Mouse (Mus musculus): ENCODE results near the gene Anp32b.

The Anp32b gene

DNA sequence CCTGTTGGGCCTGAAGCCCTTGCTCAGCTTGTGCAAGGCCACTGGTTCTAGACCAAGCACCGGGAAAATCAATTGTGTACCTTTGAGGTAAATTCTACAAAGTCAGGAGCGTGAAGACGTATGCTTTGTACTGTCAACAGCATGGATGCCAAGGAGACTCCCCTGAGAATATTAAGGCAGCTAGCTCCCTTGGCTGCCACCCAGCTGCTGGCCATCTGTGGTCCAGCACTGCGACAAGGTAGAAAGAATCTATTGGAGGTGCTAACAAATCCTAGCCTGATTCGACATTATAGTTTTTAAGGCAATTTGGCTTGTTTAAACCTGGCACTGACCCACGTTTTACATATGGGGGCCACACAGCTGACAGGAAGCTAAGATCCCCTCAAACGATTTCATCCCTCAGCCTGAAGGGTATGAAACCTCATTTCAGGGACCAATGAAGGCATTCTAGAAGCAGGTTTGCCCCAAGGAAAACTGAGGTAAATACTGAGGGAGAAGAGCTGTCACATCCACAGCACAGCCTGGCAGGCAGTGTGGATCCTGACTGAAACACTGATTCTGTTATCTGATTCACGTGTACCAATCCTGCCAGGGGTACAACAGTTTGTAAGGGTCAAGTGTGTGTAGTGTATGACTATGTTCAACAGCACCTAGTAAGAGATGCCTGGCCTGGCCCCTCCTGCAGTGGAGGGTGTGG, 54.8 kb downstream of the Anp32b start:
- no peak for DNase-seq

DNA sequence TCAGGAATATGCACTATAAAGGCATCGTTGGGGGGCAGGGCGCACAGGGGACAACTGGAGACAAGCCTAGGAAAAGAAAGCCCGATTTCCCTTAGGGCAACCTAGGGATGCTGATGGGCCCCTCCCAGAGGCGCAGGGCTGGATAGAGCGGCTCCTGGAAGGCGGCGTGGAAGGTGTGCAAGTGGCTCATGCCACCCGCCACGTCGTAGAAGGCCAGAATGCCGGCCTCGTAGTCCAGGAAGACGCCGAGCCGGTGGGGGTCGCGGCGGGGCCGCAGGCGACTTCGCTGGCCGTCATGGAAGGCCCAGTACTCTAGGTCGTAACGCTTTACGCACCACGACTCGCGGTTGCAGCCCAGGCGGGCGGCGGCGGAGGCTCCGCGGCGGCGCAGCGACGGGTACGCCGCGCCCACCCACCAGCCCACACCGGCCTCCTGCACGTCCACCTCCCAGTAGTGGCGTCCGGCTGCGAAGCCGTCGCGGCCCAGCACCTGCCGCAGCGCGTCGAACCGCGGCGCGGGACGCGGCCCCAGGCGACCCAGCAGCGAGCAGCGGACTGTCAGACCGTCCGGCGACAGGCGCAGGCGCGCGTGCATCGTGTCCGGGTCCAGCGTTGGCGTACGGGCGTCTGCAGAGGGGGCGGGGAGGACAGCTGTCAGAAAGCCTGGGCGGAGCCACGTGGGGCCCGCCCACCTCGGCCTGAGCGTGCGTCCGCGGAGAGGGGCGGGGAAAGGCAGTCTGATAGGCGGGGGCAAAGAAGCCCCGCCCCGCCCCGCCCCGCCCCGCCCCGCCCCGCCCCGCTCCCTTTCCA, 56.3 kb downstream of the Anp32b start:
- peak; percentile 98 for DNase-seq

DNA sequence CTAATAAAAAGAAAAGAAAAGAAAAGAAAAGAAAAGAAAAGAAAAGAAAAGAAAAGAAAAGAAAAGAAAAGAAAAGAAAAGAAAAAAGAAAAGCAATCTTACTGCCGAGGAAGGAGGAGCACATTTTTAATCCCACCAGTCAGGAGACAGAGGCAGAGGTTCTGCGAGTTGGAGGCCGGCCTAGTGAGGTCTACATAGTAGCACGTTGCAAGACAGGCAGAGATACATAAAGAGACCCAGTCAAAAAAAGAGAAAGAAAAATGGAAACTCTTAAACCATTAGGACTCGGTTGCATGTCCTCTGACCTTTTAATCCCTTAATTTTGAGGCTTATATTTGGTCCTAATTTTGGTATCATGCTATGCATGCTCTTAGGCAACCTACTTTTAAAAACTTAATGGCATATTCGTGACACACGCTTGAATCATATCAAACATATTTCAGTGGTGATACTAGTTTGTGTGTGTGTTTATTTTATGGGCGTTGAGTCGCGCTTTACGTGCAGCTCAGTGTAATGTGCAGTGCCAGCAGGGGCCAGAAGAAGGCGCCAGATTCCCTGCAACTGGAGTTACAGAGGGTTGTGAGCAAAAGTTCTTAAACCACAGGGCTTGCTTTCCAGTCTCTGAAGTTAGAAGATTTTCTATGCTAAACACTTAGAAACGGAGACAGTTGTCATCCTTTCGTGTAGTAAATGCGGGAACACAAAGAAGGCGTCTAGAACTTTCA, 57.2 kb downstream of the Anp32b start:
- peak; percentile 83 to 89 for DNase-seq

DNA sequence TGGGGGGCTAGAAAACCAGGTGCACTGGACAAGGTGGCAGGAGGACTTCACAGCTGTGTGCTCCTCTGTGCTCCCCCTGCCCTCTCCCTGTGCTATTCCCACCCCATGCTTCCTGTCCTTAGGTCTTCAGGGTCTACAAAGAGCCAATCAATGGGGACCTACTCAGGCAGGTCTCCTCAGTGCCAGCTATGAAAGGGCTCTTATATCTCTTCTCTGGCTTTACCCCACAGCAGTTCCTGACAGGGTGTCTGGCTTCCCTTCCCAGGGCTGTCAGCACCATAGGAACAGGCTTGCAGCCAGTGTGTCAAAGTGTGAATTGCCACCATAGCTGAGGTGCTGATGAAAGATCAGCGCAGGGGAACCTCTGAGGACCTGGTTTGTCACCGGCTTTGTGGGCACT, 69.8 kb downstream of the Anp32b start:
- no peak for DNase-seq

DNA sequence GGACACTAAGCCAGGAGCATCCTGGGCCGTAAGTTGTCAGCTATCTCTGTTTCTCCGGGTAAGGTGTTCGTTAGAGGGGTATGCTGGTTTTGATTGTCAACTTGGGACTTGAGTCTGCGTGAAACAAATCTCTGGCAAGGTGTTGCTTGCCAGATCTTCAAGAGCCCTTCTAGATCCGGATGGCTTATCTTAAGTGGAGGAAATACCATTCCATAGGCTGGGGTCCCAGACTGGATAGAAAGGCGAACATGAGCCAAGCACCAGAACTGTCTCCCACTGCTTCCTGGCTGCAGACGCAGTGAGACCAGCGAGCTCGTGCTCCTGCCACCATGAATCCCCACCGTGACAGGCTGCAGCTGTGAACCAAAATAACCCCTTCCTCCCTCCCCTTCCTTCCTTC, 70.8 kb downstream of the Anp32b start:
- no peak for DNase-seq

Data from kidney, postnatal 25 days (tissue).